Mouse (Mus musculus): ENCODE data around the gene Cstl1.
A peak's percentile ranks its signal among the peaks of the same experiment; 100 is the strongest.

DNA sequence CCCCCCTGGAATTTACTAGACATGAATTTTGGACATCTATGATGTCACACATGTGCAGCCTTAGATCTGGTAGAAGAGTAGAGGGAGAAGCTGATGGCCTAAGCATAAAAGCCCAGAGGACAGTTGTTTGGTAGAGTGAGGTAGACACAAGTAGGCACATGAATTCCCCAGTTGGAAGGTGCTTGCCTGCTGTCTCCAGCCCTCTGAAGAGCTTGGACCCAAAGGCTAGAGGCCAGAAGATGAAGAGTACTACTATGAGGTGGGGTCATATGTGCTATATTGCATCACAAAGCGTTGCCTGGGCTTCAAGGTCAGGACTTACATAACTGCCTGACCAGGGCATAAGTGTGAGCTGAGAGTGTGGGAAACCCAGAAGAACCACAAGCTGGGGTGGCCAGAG is 48.3 kb downstream of the Cstl1 start, which contains the start of gene Cst8:
- TF ChIP-seq CTCF (IDR thresholded peaks at IDR 0.05; ENCODE audit: control insufficient read depth, insufficient read depth, insufficient replicate concordance, low read depth, low read length): no peak
- TF ChIP-seq POLR2A (IDR thresholded peaks at IDR 0.05; ENCODE audit: control insufficient read depth, low read depth, low read length): peak; percentile 43; the same call in 1 of the 2 replicates

Measured in testis, adult 2 months (tissue).